Mouse (Mus musculus) T-helper 2 cell (primary cell): Measurements from ENCODE around the gene Tfr2.

Experiments
- in situ Hi-C: fragments of 300-600 bp; cut with MboI, MseI; formaldehyde crosslinking; loops from one replicate; pipeline ENCODE4 v1.15.1; 2025; ENCODE audit warnings: high pct_unique_total_duplicates

Gene Tfr2

GRCm38 (mm10) chr5:137613550-137613949, 43.9 kb downstream of the Tfr2 start, which contains the start of gene Pcolce:
TSS of gene Pcolce (minus strand) at chr5:137613784.
- in situ Hi-C loops, result loop anchor here (25.0 kb wide), 1 partner anchor 1649 kb away; the partner anchor contains the start of gene Get4

DNA sequence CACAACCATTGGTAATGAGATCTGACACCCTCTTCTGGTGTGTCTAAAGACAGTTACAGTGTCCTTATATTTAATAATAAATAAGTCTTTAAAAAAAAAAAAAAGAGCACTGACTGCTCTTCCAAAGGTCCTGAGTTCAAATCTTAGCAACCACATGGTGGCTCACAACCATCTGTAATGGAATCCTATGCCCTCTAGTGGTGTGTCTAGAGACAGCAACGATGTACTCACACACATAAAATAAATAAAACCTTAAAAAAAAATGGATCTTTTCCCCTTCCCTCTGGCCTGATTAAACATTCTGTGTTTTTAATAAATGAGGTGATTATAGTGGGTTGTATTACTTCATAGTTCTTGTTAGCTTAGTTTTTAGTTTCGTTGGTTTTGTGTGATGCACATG, 45.3 kb downstream of the Tfr2 start:
- in situ Hi-C loops, result loop anchor here (25.0 kb wide), 1 partner anchor 1647 kb away; the partner anchor contains the start of gene Get4

GRCm38 (mm10) chr5:137615347-137615746, 45.7 kb downstream of the Tfr2 start:
- in situ Hi-C loops, result loop anchor here (25.0 kb wide), 1 partner anchor 1647 kb away; the partner anchor contains the start of gene Get4

DNA sequence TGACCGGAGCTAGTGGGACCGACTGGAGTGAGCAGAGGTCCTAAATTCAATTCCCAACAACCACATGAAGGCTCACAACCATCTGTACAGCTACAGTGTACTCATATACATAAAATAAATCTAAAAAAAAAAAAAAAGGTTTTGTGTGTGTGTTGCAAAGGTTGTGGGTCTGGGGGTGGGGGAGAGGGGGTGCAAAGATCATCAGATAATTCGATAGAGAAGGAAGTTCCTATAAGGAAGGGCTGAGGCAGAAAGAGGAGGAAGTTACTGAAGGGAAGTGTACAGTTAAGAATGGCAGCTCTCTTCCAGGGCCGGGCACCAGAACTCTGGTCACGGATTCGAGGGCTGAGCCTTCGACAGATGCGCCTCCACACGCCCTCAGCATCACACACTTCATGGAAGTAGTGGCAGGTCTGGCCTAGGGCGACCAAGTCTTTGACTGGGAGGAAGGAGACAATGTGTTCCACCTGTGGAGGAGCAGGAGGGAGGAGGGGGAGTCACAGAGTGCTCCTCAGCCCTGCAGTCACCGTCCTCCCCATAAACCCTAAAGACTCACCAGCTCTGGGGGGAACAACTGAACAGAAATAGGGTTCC, 54.4 kb downstream of the Tfr2 start:
- in situ Hi-C loops, result loop anchor here (25.0 kb wide), 1 partner anchor 1638 kb away; the partner anchor contains the start of gene Get4

DNA sequence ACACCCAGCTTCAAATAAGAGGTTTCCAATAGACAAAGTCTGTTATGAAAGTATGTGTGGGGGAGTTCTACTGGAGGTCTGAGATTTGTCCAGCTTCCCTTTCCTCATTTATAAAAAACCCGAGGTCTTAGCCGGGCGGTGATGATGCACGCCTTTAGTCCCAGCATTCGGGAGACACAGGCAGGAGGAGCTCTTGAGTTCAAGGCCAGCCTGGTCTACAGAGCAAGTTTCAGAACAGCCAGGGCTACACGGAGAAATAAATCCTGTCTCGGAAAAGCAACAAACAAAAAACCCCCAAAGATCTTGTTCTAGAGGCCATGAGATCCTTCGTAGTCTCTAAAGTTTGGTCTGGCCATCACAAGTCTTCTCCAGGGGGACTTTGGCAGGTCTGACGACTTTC, 58.4 kb downstream of the Tfr2 start:
- in situ Hi-C loops, result no loop called here

GRCm38 (mm10) chr5:137628498-137629305, 59.1 kb downstream of the Tfr2 start, which contains the start of the genes Fbxo24, Lrch4 and Gm20605:
TSS of gene Fbxo24 (minus strand) at chr5:137629002.
TSS of gene Lrch4 (plus strand) at chr5:137629121.
TSS of gene Gm20605 (plus strand) at chr5:137629175.
- in situ Hi-C loops, result no loop called here

DNA sequence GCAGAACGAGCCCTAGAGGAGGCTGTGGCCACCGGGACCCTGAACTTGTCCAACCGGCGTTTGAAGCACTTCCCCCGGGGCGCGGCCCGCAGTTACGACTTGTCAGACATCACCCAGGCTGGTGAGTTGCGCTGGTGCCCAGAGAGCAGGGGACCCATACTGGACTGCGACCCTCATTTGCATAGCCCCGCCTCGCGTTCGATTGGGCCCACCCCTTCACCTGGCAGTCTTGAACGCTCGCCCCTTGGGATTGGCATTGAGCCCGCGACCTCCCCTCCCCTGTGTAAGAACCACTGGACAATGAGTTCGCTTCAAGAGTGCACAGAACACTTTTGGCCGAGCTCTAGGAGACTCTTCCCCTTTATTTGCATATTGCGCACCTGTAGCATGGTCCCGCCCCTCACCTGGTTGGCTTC, 59.7 kb downstream of the Tfr2 start:
- in situ Hi-C loops, result no loop called here

GRCm38 (mm10) chr5:137629906-137630545, 60.4 kb downstream of the Tfr2 start:
- in situ Hi-C loops, result no loop called here

DNA sequence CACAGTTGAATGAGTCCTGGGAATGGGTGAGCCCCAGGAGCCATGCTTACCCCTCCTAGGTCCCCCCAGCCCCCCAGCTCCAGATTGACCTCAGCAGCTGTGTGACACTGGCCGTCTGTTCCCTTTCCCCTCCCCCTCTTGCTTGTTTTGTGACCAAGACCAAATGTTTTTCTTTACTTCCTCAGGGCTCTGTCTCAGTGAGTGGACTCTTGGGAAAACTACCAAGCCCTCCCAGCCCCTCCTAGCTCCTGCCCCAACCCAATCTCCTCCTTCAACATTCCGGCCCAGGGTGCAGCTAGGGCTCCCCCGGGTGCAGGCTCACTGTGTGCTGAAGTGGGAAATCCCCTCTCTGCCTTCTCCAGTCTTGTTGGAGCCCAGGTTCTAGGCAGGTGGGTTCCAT, 61.0 kb downstream of the Tfr2 start:
- in situ Hi-C loops, result no loop called here

DNA sequence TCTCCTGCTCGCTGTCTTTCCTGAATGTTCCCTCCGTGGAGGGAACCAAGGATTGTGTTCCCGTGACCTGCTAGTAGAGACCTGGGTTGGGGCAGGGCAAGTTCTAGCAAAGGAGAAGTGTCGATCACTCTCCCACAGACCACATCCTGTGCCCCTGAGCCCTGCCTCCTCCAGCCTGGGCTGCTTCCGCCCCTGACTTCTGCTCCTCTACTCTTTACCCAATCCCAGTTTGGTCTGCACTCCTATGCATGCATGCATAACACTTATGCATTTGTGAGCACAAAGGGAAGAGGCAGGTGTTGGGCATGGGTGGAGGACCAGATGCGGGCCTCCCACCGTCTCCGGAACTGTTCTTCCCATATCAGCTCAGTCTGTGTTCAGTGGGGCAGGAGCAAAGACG, 61.5 kb downstream of the Tfr2 start:
- in situ Hi-C loops, result no loop called here

DNA sequence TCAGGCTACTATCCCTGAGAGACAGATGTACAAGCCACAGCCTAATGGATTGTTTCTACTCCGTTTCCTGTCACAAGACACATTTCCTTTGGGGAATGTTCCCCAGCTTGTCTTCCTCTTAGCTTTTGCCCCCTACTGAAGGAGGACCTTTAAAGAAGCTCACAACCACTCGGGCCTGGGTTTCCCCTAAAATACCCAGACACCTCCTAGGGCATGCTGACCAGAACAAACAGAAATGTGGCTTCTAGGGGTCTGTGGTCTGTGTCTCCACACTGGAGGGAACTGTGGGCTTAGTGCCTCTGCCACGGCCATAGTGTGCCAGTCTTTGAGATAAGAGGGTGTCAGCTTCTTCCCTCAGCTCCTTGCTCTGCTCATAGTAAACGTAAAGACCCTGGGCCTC, 62.0 kb downstream of the Tfr2 start:
- in situ Hi-C loops, result no loop called here

DNA sequence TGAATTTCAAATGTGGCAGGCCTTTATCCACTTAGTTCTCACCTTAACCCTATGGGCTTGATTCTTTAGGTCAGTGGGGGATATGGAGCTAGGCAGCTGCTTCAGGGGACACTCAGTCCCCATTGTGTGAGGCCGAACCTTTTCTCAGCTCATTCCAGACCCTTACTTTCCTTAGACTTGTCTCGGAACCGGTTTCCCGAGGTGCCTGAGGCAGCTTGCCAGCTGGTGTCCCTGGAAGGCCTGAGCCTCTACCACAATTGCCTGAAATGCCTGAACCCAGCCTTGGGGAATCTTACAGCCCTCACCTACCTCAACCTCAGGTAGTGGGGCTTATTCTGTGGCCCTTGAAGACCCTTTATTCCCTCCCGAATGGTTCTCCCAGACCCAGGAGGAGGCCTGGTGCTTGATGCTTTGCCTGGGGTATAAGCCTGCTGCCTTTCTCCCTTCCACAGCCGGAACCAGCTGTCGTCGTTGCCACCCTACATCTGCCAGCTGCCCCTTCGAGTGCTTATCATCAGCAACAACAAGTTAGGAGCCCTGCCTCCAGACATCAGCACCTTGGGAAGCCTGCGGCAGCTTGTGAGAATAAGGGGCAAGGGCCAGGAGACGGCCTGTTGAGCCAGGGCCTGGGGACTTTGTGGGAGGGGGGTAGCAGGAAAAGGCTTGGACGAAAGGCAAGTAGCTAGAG, 63.9 kb downstream of the Tfr2 start:
- in situ Hi-C loops, result no loop called here
